Mouse (Mus musculus) CD4-positive helper T cell, adult 2 months (primary cell): ENCODE data around the gene Tjap1.
A peak's percentile ranks its signal among the peaks of the same experiment; 100 is the strongest.

ENCODE experiments used
- DNase-seq: peaks from one replicate; pipeline ENCODE4 v3.0.0-alpha.2; 2012; ENCODE audit warnings: low read depth, missing footprints, low spot score

Gene Tjap1

DNA sequence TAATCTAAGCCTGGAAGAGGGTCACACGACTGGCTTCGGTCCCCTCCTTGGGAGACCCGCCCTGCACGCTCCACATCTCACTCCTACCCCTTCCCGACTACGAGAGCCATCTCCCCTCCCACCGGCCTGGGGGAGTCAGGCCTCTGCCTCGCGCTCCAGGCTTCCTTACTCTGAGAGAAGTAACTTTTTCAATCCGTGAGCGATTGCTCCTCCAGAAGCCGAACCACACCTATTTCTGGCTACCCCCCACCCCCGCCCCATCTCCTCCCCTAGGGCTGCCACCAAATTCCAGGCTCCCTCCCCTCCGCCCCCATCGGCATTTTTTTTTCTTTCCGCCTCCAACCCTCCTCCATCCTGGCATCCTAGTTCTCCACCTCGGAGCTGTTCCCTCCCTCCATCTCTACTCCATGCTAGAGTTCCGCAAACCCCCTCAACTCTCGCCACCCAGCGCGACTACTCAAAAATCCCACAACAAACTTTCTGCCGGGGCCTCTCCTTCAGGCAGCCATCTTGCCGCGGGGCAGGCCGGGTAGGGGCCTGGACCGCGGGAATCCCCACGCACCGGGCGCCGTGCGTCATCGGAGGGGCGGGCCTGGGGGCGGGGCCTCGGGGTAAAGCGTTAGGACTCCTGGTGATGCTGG, at the start of gene Tjap1:
Gene Tjap1, minus strand, starts transcription at position 544 of the 641 bp plus-strand sequence.
- DNase-seq = peak; percentile 88

DNA sequence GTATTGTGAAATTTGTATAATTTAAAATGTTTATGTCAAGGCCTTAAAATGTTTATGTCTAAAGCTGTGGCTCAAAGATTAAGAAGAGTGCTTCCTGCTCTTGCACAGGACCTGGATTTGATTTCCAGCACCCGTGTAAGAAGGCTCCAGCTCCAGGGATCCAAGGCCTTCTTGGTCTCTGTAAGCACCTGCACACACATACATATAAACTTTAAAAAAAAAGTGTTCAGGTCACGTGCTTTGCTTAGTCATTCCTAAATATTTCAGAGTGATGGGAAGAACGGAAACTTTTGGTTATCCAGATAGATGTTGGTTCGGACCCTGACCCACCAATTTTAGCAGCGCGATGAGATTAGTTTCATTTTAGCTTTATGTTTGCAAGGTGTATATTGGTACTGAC, 45.9 kb upstream of the Tjap1 start:
- no peak for DNase-seq

DNA sequence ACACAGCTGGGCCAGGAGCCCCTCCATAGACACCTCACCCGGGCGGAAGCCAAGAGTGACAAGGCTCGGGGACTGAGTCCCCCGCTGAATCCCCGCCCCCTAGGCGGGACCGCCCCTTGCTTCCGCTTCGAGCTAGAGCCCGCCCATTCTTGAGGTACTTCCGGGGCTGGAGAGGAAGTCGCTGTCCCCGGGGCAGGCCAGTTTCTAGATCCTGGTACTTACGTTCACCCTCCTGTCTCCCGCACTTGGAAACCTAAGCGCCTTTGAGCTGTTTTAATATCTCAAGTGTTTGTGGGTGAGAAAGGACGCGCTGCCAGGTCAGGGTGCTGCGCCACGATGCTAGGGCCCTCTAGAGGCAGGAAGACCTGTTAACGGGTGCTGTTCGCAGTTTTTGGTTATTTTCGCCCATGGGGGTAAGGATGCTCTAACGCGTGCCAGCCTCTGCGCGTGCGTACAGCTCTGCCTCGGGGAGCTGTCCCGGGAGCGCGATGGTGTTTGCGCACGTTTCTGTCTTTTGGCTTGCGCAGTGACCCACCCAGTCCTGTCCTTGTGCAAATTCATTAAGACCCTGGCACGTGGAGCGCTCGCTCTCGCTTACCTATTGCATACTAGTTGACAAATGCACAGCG, 45.2 kb upstream of the Tjap1 start, which contains the start of gene Abcc10:
Gene Abcc10, minus strand, starts transcription at position 447 of the 629 bp plus-strand sequence.
- DNase-seq = peak; percentile 97

- DNase-seq = no peak
Measured at GRCm38 (mm10) chr17:46327413-46327905, 44.6 kb upstream of the Tjap1 start.

- no peak for DNase-seq
Measured at GRCm38 (mm10) chr17:46322046-46322823, 39.4 kb upstream of the Tjap1 start.

GRCm38 (mm10) chr17:46320492-46320891, 37.7 kb upstream of the Tjap1 start:
- DNase-seq = no peak

DNA sequence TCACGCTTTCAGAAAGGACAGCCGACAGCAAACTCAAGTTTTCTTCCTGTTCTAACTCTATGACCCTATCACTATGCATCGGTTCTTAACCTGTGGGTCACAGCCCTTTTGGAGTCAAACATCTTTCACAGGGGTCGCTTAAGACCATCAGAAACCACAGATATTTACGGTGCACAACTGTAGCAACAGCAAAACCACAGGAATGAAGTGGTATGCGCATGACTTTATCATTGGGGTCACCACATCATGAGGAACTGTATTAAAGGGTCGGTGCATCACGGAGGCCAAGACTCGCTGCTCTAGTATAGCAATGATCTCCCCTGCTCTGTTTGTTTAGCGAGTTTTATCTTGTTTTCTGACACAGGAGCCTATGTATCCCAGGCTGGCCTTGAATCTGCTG, 33.0 kb upstream of the Tjap1 start:
- no peak for DNase-seq

- no peak for DNase-seq
Measured at GRCm38 (mm10) chr17:46313135-46313715, 30.4 kb upstream of the Tjap1 start.

DNA sequence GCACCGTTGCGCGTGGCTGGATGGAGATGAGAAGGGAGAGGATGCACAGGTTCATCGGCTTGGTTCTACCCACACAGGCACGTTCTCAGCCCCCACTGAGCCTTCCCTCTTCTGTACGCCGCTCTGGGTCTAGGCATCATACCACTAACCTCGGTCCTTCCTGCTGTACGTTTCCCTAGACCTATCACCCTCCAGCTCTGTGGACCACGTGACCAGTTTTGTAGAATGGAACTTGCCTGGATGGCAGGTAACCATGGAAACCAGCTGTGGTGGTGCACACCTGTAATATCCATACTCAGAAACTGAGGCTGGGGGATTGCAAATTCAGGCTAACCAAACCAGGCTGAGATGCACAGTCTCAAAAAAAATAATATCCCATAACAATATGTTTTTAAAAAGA, 27.7 kb upstream of the Tjap1 start:
- no peak for DNase-seq

- DNase-seq = no peak
Measured at GRCm38 (mm10) chr17:46309835-46310234, 27.0 kb upstream of the Tjap1 start.

DNA sequence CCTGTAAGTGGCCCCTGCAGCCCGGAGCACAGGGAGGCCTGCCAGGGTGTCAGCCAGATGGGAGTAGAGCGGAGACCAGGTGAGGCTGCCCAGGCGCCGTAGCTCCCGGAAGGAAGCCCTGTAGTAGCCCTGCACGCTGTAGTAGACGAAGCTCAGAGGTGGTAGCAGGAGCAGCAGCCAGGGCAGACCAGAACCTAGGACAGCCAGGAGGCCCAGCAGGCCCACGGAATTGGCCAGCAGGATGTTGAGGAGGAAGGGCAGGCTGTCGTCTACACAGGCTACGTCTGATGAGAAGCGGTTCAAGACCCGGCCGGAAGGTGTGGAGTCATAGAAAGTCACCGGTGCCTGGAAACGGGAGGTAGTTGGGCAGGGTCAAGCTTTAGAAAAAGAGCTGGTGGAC, 24.1 kb upstream of the Tjap1 start:
- no peak for DNase-seq

DNA sequence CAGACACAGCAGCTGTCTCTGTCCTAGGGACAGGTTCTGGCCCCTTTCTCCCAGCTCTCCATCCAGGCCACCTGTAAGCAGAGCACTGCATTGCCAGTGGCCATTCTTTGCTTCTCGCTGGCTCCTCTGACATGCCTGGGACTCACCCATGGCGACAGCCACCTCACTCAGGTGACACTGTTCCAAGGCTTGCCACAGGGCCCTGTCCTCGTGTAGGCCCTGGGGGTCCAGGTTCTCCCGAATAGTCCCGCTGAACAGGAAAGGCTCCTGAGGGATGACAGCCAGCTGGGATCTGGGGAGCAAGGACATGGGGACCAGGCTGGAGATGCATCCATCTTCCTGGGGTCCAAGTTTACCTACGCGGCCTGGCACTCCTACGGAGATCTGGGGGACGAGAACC, 21.4 kb upstream of the Tjap1 start:
- no peak for DNase-seq

DNA sequence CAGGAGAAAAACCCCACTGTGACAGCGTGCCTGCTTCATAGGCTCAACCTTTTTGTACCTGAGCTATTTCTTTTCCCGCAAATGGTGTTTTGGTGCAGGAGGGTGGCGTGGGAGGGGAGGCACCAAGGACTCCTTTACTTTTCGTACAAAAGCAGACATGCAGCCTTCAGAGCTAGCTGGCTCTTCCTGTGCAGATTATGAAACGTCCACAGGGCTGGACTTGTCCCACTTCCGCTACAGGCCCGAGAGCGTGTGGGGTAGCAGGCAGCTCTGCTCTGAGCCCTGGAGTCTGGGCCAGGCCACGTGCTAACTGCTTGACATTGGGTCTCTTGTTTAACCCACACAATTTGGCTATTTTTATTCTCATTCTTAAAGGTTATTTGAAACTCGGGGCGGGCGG, 19.1 kb upstream of the Tjap1 start:
- DNase-seq = no peak

DNA sequence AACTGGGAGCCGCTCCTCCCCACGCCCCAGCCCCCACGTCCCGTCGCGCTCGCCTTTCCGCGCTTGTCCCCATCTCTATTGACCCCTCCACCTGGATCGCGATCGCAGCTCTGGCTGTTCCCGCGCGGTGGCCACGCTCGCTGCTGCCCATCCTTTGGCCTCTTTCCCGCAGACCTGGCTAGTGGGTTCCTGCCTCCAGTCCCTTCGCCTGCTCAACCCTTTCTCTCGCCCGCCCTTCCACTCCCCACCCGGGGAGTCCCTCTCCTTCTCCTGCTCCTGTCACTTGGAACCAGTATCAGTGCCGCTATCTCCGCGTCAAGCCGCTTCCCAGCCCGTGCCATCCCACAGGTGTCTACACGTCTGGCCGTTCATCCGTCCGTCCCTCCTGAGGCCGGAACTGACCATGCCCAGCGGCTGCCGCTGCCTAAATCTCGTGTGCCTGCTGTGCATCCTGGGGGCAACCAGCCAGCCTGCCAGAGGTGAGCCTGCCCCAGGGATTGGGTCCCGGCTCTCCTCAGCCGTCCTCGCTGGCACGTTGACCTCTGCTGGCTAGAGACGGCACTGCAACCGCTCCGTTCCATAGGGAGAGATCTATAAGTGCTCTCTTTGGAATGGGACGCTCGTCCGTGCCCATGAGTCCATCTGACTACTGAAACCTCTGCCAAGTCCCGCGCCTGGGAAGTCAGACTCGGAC, 15.5 kb upstream of the Tjap1 start:
- peak; percentile 73 for DNase-seq

GRCm38 (mm10) chr17:46297364-46298219, 14.8 kb upstream of the Tjap1 start, which contains the start of gene Dlk2:
TSS of gene Dlk2 (plus strand) at chr17:46297421.
- DNase-seq = peak; percentile 42

GRCm38 (mm10) chr17:46297028-46297363, 14.2 kb upstream of the Tjap1 start:
- no peak for DNase-seq

- DNase-seq = peak; percentile 38
Measured at GRCm38 (mm10) chr17:46296601-46297000, 13.8 kb upstream of the Tjap1 start.

GRCm38 (mm10) chr17:46287678-46288095, 4.9 kb upstream of the Tjap1 start:
- no peak for DNase-seq

DNA sequence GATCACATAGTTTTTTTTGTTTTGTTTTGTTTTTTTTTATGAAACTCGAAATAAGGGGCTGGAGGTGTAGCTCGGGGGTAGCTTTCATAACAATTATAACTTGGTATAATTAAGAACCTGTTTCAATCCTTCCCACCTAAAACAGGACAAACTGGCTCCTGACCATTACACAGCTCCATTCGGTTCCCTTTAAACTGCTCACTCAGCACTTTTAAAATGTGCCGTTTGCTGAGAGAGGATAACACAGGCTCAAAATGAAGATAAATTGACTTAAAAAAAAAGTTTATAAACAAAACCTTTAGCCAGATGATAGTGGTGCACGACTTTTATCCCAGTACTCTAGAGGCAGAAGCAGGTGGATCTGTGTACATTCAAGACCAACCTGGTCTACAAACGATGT, 2.6 kb upstream of the Tjap1 start:
- no peak for DNase-seq

DNA sequence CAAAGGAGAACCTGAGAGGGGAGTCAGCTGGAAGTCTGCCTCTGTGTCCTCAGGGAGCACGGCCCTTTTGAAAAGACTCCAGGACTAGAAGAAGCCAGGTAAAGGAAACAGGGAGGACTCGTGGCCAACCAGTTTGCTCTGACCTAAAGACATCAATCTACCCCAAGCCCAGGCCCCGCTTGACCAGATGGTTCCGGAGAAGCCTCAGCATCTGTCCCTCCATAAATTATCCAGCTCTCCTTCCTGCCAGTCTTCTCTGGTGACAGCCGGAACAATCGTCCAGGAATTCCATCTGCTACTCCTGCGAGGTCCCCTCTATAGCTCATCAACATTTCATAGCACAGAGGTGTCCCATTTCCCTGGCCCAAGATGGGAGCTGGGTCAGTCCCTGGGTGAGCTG, 1.8 kb upstream of the Tjap1 start:
- no peak for DNase-seq

DNA sequence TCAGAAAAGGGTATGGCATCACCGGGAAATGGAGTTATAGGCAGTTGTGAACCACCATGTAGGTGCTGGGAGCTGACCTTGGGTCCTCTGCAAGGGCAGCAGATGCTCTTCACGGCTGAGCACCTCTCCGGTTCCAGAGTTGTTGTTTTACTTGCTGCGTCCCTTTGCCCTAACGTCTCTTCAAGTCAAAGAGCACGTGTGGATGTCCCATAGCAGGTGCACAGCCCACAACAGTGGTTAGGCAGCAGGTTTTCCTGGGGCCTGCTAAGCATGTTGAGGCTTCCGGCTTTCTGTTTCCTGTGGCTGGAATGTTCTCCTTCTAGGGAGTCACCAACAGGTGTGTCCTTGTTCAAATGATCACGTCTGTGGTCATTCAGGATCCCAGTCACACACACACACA, 1.1 kb upstream of the Tjap1 start:
- no peak for DNase-seq
